Mouse (Mus musculus) kidney, postnatal 0 days (tissue): ENCODE data around the gene H2afx. TPM values are rescaled to one million over a fixed set of nuclear protein-coding genes. Genes with fewer than 3 reads are reported as not detected.

Experiments used
- ATAC-seq: fragments of 200-750 bp; cut with Nextera tagmentation; replicated peaks from 2 replicates; pipeline ENCODE4 v1.8.0; 2017; ENCODE audit warnings: low read depth, moderate number of reproducible peaks, moderate TSS enrichment, moderate library complexity; ENCODE audit not compliant: low FRiP score
- DNase-seq: peaks from one replicate; pipeline ENCODE4 v3.0.0-alpha.2; 2016; ENCODE audit warnings: low spot score
- H3K27ac ChIP-seq: fragments of 300-500 bp; sonication (generic); 2 replicates; pipeline ENCODE4 v1.5.1; 2014; ENCODE audit warnings: mild to moderate bottlenecking
- H3K27me3 ChIP-seq: fragments of 300-500 bp; sonication (generic); 2 replicates; pipeline ENCODE4 v1.6.1; 2014; ENCODE audit warnings: low read length, mixed read lengths; ENCODE audit not compliant: insufficient read depth
- H3K36me3 ChIP-seq: fragments of 300-500 bp; sonication (generic); 2 replicates; pipeline ENCODE4 v1.6.1; 2014; ENCODE audit warnings: low read length, mixed read lengths; ENCODE audit not compliant: insufficient read depth
- H3K4me1 ChIP-seq: fragments of 300-500 bp; sonication (generic); replicated peaks from 2 replicates; pipeline ENCODE4 v1.6.1; 2014; ENCODE audit warnings: antibody characterized with exemption, low read length, mixed read lengths; ENCODE audit not compliant: insufficient read depth
- H3K4me2 ChIP-seq: fragments of 300-500 bp; sonication (generic); 2 replicates; pipeline ENCODE4 v1.6.1; 2014; ENCODE audit warnings: mild to moderate bottlenecking, low read length, moderate library complexity, mixed read lengths
- H3K4me3 ChIP-seq: fragments of 300-500 bp; sonication (generic); replicated peaks from 2 replicates; pipeline ENCODE4 v1.5.1; 2014; ENCODE audit warnings: low read depth, low read length
- H3K9ac ChIP-seq: fragments of 300-500 bp; sonication (generic); 2 replicates; pipeline ENCODE4 v1.6.1; 2014; ENCODE audit warnings: low read depth, low read length
- H3K9me3 ChIP-seq: fragments of 300-500 bp; sonication (generic); replicated peaks from 2 replicates; pipeline ENCODE4 v1.6.1; 2016; ENCODE audit warnings: low read length, inconsistent platforms, mixed read lengths
- CTCF ChIP-seq: IDR thresholded peaks from 2 replicates; pipeline ENCODE4 v1.5.1; 2016; ENCODE audit warnings: antibody characterized with exemption, low read depth, mild to moderate bottlenecking, moderate library complexity
- WGBS: fragments of 180-500 bp; shearing (Covaris S2); extraction: QIAGEN DNeasy Blood & Tissue Kit; methylation state at CpG from one replicate; pipeline ENCODE4 v1.1.7; 2014; 5-methylcytosine and 5-hydroxymethylcytosine counted together
- polyA plus RNA-seq: library from polyadenylated mRNA; unstranded; fragments of >200 nt; fragmentation: Nextera tagmentation; extraction: Ambion mirVana; gene quantifications from 2 replicates; pipeline ENCODE4 v1.2.1, GENCODE M21; 2015

Gene H2afx
- polyA plus RNA-seq, 1 experiment from 2014 or later = 186 TPM

GRCm38 (mm10) chr9:44309756-44310155 lies 24.7 kb upstream of the H2afx start:
- no peak overlapping the region for H3K4me3 ChIP-seq
- ATAC-seq (no peak), DNase-seq (no peak)
- 55% methylated on average over 3 of the region's 3 CpGs for WGBS
- H3K9me3 ChIP-seq = no peaks in the 10 kb centered on the region
- no peak overlapping the region for H3K9ac ChIP-seq
- H3K4me1 ChIP-seq = 0 out of 2 replicates have a peak, but pooled peaks cover 5% of the 10 kb centered on the region
- peaks cover 22% of the 10 kb centered on the region for H3K36me3 ChIP-seq
- no peak overlapping the region for H3K27ac ChIP-seq
- no peaks in the 10 kb centered on the region for H3K27me3 ChIP-seq
- H3K4me2 ChIP-seq = no peak overlapping the region
- TF ChIP-seq CTCF = no peak

GRCm38 (mm10) chr9:44310750-44311135 lies 23.8 kb upstream of the H2afx start:
- no peak overlapping the region for H3K4me3 ChIP-seq
- H3K4me2 ChIP-seq = peak overlapping the region; percentile 35
- H3K9ac ChIP-seq = no peak overlapping the region
- TF ChIP-seq CTCF = no peak
- no peaks in the 10 kb centered on the region for H3K27me3 ChIP-seq
- H3K4me1 ChIP-seq = 0 out of 2 replicates have a peak, but pooled peaks cover 3% of the 10 kb centered on the region
- H3K27ac ChIP-seq = peak overlapping the region; percentile 75
- DNase-seq (no peak), ATAC-seq (no peak)
- no peaks in the 10 kb centered on the region for H3K9me3 ChIP-seq
- peaks cover 28% of the 10 kb centered on the region for H3K36me3 ChIP-seq
- 44% methylated on average over 10 of the region's 10 CpGs for WGBS

- H3K9ac ChIP-seq = 0 out of 2 replicates have a peak overlapping the region, but pooled peaks have one; percentile 35
- TF ChIP-seq CTCF = 0 out of 2 replicates have a peak, but pooled peaks have one; percentile 13
- peak overlapping the region; percentile 35 for H3K4me2 ChIP-seq
- H3K4me1 ChIP-seq = 0 out of 2 replicates have a peak, but pooled peaks cover 3% of the 10 kb centered on the region
- DNase-seq (peak; percentile 85), ATAC-seq (peak; percentile 58; the same call in 1 of the 2 replicates)
- H3K36me3 ChIP-seq = peaks cover 35% of the 10 kb centered on the region
- no peaks in the 10 kb centered on the region for H3K9me3 ChIP-seq
- no peaks in the 10 kb centered on the region for H3K27me3 ChIP-seq
- no peak overlapping the region for H3K4me3 ChIP-seq
- 21% methylated on average over 27 of the region's 27 CpGs for WGBS
- peak overlapping the region; percentile 75 for H3K27ac ChIP-seq
Measured at GRCm38 (mm10) chr9:44311136-44312134, 23.1 kb upstream of the H2afx start.

- H3K4me1 ChIP-seq = peaks cover 11% of the 10 kb centered on the region
- no peak overlapping the region for H3K4me3 ChIP-seq
- H3K9me3 ChIP-seq = no peaks in the 10 kb centered on the region
- peaks cover 37% of the 10 kb centered on the region for H3K36me3 ChIP-seq
- no peaks in the 10 kb centered on the region for H3K27me3 ChIP-seq
- H3K4me2 ChIP-seq = no peak overlapping the region
- DNase-seq = no peak
- H3K27ac ChIP-seq = no peak overlapping the region
- H3K9ac ChIP-seq = no peak overlapping the region
- no peak for ATAC-seq
- WGBS = 83% methylated on average over 19 of the region's 19 CpGs
- TF ChIP-seq CTCF = no peak
Measured at GRCm38 (mm10) chr9:44313476-44314256, 20.8 kb upstream of the H2afx start.

- no peak overlapping the region for H3K4me2 ChIP-seq
- H3K27me3 ChIP-seq = no peaks in the 10 kb centered on the region
- no peaks in the 10 kb centered on the region for H3K9me3 ChIP-seq
- ATAC-seq = no peak
- H3K4me3 ChIP-seq = no peak overlapping the region
- H3K27ac ChIP-seq = no peak overlapping the region
- peaks cover 37% of the 10 kb centered on the region for H3K36me3 ChIP-seq
- no peak for TF ChIP-seq CTCF
- WGBS = 74% methylated on average over 4 of the region's 4 CpGs
- H3K4me1 ChIP-seq = peaks cover 17% of the 10 kb centered on the region
- DNase-seq = no peak
- no peak overlapping the region for H3K9ac ChIP-seq
Measured at GRCm38 (mm10) chr9:44314257-44314547, 20.3 kb upstream of the H2afx start.

- DNase-seq (no peak), ATAC-seq (no peak)
- H3K4me1 ChIP-seq = peaks cover 19% of the 10 kb centered on the region
- no peaks in the 10 kb centered on the region for H3K27me3 ChIP-seq
- peaks cover 37% of the 10 kb centered on the region for H3K36me3 ChIP-seq
- H3K9me3 ChIP-seq = no peaks in the 10 kb centered on the region
- no peak for TF ChIP-seq CTCF
- 94% methylated on average over 18 of the region's 18 CpGs for WGBS
- no peak overlapping the region for H3K4me2 ChIP-seq
- H3K9ac ChIP-seq = no peak overlapping the region
- no peak overlapping the region for H3K4me3 ChIP-seq
- H3K27ac ChIP-seq = no peak overlapping the region
Measured at GRCm38 (mm10) chr9:44314910-44315309, 19.6 kb upstream of the H2afx start.
